Mouse (Mus musculus) neural tube, embryonic 11.5 days (tissue): Measurements from ENCODE around the gene Fv1. TPM values are rescaled to one million over a fixed set of nuclear protein-coding genes. Genes with fewer than 3 reads are reported as not detected.

Experiments
- ATAC-seq: fragments of 200-750 bp; cut with Nextera tagmentation; 2 replicates; pipeline ENCODE4 v1.8.0; 2017; ENCODE audit warnings: moderate number of reproducible peaks, mild to moderate bottlenecking, moderate TSS enrichment, moderate library complexity; ENCODE audit not compliant: insufficient read depth, low FRiP score, low TSS enrichment
- DNase-seq: peaks from one replicate; pipeline ENCODE4 v3.0.0-alpha.2; 2015; ENCODE audit warnings: low spot score
- H3K27ac ChIP-seq: fragments of 300-500 bp; sonication (generic); 2 replicates; pipeline ENCODE4 v1.5.1; 2014; ENCODE audit warnings: low read depth, mild to moderate bottlenecking, low read length
- H3K27me3 ChIP-seq: fragments of 300-500 bp; sonication (generic); 2 replicates; pipeline ENCODE4 v1.6.1; 2014; ENCODE audit warnings: mild to moderate bottlenecking, low read length, mixed read lengths; ENCODE audit not compliant: control insufficient read depth, insufficient read depth
- H3K36me3 ChIP-seq: fragments of 300-500 bp; sonication (generic); 2 replicates; pipeline ENCODE4 v1.6.1; 2014; ENCODE audit warnings: mild to moderate bottlenecking, low read length, moderate library complexity, mixed read lengths; ENCODE audit not compliant: control insufficient read depth, insufficient read depth
- H3K4me1 ChIP-seq: fragments of 300-500 bp; sonication (generic); 2 replicates; pipeline ENCODE4 v1.6.1; 2014; ENCODE audit warnings: low read length, mixed read lengths; ENCODE audit not compliant: control insufficient read depth, insufficient read depth
- H3K4me2 ChIP-seq: fragments of 300-500 bp; sonication (generic); 2 replicates; pipeline ENCODE4 v1.6.1; 2014; ENCODE audit warnings: low read depth, mild to moderate bottlenecking, moderate library complexity
- H3K4me3 ChIP-seq: fragments of 300-500 bp; sonication (generic); 2 replicates; pipeline ENCODE4 v1.5.1; 2014; ENCODE audit warnings: low read depth, low read length
- H3K9ac ChIP-seq: fragments of 300-500 bp; sonication (generic); 2 replicates; pipeline ENCODE4 v1.6.1; 2014; ENCODE audit warnings: mild to moderate bottlenecking, low read length
- H3K9me3 ChIP-seq: fragments of 300-500 bp; sonication (generic); 2 replicates; pipeline ENCODE4 v1.6.1; 2016; ENCODE audit warnings: low read length; ENCODE audit not compliant: control insufficient read depth
- WGBS: fragments of 180-500 bp; shearing (Covaris S2); extraction: QIAGEN DNeasy Blood & Tissue Kit; methylation state at CpG from one replicate; pipeline ENCODE4 v1.1.7; 2014; 5-methylcytosine and 5-hydroxymethylcytosine counted together
- polyA plus RNA-seq: library from polyadenylated mRNA; unstranded; fragments of >200 nt; fragmentation: Nextera tagmentation; extraction: Ambion mirVana; gene quantifications from 2 replicates; pipeline ENCODE4 v1.2.1, GENCODE M21; 2014

The Fv1 gene
- polyA plus RNA-seq, 1 experiment from 2014 or later, result 15.4 TPM

DNA sequence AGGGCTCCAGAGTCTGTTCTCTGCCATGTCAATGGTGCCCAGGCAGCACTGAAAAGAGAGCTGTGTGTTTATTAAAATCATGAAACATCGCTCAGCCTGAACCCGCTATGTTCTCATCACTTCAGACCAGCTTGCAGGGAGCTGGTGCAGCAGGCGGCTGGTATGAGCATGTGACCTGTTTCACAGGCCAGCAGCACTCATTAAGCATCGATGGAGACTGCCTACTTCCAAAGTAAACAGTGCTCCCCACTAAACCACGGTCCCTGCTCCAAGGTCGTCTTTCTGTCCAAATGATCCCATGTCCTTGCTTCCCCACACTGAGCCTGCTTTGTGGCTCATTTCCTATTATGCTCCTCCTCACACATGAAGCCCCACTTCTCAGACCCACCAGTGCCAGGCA lies 21.6 kb downstream of the Fv1 start:
- Histone ChIP-seq H3K4me1 (no peaks in the 10 kb centered on the region), H3K9ac (no peak overlapping the region), H3K4me2 (no peak overlapping the region), H3K27ac (no peak overlapping the region), H3K4me3 (no peak overlapping the region), H3K36me3 (peaks cover 23% of the 10 kb centered on the region), H3K27me3 (no peaks in the 10 kb centered on the region), H3K9me3 (no peaks in the 10 kb centered on the region)
- WGBS, result 95% methylated on average over 6 of the region's 6 CpGs
- no peak for ATAC-seq
- DNase-seq, result no peak

DNA sequence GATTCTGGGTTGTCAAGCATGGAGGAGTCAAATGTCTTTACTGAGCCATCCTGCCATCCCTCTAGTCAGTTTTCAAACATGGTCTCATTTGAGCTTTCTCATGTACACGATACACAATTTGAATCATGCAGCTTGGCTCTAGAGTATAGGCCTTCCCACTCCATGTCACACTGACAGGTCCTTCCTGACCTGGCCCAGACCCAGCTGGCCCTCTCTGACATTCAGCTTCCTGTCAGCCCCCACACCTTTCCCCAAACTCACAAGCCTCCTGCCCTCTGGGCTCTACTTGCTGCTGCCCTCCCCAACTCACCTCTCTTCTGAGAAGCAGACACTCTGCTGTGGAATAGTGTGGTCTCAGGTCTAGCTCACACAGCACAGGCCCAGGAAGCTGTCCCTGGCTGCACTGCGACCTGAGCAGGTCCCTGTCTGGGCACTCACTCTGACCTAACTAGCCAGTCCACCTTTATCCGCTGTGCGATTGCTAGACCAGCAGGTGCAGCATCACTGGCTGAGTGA lies 27.1 kb downstream of the Fv1 start:
- Histone ChIP-seq H3K27ac (no peak overlapping the region), H3K4me1 (no peaks in the 10 kb centered on the region), H3K9me3 (no peaks in the 10 kb centered on the region), H3K4me3 (no peak overlapping the region), H3K36me3 (peaks cover 20% of the 10 kb centered on the region), H3K27me3 (no peaks in the 10 kb centered on the region), H3K4me2 (no peak overlapping the region), H3K9ac (no peak overlapping the region)
- no peak for DNase-seq
- WGBS, result 93% methylated on average over 4 of the region's 4 CpGs
- no peak for ATAC-seq

- WGBS, result 67% methylated on average over 1 of the region's 1 CpGs
- H3K4me2 ChIP-seq, result no peak overlapping the region
- no peak overlapping the region for H3K27ac ChIP-seq
- H3K9ac ChIP-seq, result no peak overlapping the region
- H3K4me1 ChIP-seq, result no peaks in the 10 kb centered on the region
- DNase-seq (no peak), ATAC-seq (no peak)
- H3K4me3 ChIP-seq, result no peak overlapping the region
- peaks cover 20% of the 10 kb centered on the region for H3K36me3 ChIP-seq
- H3K9me3 ChIP-seq, result no peaks in the 10 kb centered on the region
- H3K27me3 ChIP-seq, result no peaks in the 10 kb centered on the region
These were observed 27.6 kb downstream of the Fv1 start for GRCm38 (mm10) chr4:147896411-147896810.

DNA sequence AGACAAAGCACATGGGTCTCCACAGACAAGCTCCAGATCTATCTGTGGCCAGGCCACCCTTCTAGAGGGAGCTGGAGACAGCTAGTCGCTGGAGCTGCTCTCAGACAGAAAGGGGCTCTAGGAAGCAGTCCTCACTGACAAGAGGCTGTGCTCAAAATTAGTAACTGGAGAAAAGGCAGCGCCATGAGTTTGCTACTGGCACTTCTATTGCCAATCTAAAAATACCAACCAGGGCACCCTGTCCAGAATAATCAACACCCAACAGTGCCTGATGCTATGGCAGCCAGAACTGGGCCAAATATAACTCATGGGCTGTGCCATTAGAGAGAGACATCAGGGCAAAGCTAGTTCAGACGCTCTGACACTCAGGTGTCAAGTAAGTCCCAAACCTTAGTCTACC lies 28.6 kb downstream of the Fv1 start:
- no peak overlapping the region for H3K9ac ChIP-seq
- no peak overlapping the region for H3K4me2 ChIP-seq
- WGBS, result 90% methylated on average over 3 of the region's 3 CpGs
- ATAC-seq (no peak), DNase-seq (no peak)
- H3K4me1 ChIP-seq, result no peaks in the 10 kb centered on the region
- peaks cover 20% of the 10 kb centered on the region for H3K36me3 ChIP-seq
- H3K27ac ChIP-seq, result no peak overlapping the region
- H3K27me3 ChIP-seq, result no peaks in the 10 kb centered on the region
- no peaks in the 10 kb centered on the region for H3K9me3 ChIP-seq
- no peak overlapping the region for H3K4me3 ChIP-seq

GRCm38 (mm10) chr4:147900452-147900851 lies 31.7 kb downstream of the Fv1 start:
- WGBS, result 91% methylated on average over 7 of the region's 7 CpGs
- Histone ChIP-seq H3K4me3 (no peak overlapping the region), H3K27ac (no peak overlapping the region), H3K27me3 (no peaks in the 10 kb centered on the region), H3K9me3 (no peaks in the 10 kb centered on the region), H3K36me3 (peaks cover 17% of the 10 kb centered on the region), H3K4me2 (no peak overlapping the region), H3K9ac (no peak overlapping the region), H3K4me1 (peaks cover 6% of the 10 kb centered on the region)
- DNase-seq, result no peak
- no peak for ATAC-seq

- Histone ChIP-seq H3K9ac (no peak overlapping the region), H3K4me2 (no peak overlapping the region), H3K9me3 (no peaks in the 10 kb centered on the region), H3K27ac (no peak overlapping the region), H3K36me3 (peaks cover 8% of the 10 kb centered on the region), H3K4me3 (no peak overlapping the region), H3K27me3 (no peaks in the 10 kb centered on the region), H3K4me1 (peaks cover 6% of the 10 kb centered on the region)
- 92% methylated on average over 12 of the region's 12 CpGs for WGBS
- no peak for ATAC-seq
- DNase-seq, result no peak
These were observed 34.2 kb downstream of the Fv1 start for GRCm38 (mm10) chr4:147902906-147903500.

- no peak overlapping the region for H3K27ac ChIP-seq
- no peaks in the 10 kb centered on the region for H3K27me3 ChIP-seq
- peak overlapping the region; percentile 72 for H3K9ac ChIP-seq
- DNase-seq, result no peak
- no peak for ATAC-seq
- peak overlapping the region; percentile 55 for H3K4me2 ChIP-seq
- no peaks in the 10 kb centered on the region for H3K9me3 ChIP-seq
- H3K36me3 ChIP-seq, result peaks cover 6% of the 10 kb centered on the region
- peaks cover 6% of the 10 kb centered on the region for H3K4me1 ChIP-seq
- WGBS, result 92% methylated on average over 3 of the region's 3 CpGs
- peak overlapping the region; percentile 69 for H3K4me3 ChIP-seq
These were observed 34.8 kb downstream of the Fv1 start for GRCm38 (mm10) chr4:147903601-147904000.

DNA sequence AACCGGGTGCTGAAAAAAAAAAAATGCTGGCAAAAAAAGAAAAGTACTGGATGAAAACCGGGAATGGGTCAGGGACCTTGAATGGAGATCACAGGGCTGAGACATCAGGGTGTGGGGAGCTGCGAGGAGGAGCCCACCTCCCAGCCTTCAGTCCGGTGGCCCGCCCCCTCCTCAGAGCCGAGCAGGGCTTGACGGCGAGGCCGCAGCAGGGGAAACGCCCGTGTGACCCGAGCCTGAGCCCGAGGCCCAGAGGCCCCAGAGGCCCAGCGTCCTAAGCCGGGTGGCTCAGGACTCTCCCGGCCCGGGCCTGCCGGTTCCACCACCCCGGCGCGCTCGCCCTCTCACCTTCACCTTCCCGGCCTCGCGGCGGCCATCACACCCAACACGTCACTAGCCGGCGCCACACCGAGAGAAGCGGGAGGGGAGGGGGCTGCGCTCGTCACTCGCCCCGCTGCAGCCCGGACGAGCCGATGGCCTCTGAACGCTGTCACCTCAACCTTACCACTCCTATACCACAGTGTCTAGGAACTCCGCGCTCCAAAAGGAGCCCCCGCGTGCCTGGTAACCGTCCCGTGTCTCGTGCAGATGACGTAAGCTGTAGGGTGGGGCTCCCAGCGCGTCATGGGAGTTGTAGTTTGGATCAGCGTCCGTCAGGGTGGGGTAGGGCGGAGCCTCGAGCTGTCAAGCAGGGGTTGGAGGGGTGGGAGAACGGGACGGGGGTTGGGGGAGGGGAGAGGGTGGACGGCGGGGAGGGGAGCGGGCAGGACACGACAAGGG lies 35.7 kb downstream of the Fv1 start, which contains the start of gene Mfn2:
Gene Mfn2, minus strand, starts transcription at position 392 of the 777 bp plus-strand sequence.
- DNase-seq, result peak; percentile 91
- H3K27ac ChIP-seq, result peak within 1 kb of the TSS; percentile 57; the same call in 1 of the 2 replicates
- H3K4me2 ChIP-seq, result peak within 1 kb of the TSS; percentile 55
- no peaks in the 10 kb centered on the region for H3K9me3 ChIP-seq
- no peaks in the 10 kb centered on the region for H3K27me3 ChIP-seq
- peaks cover 6% of the 10 kb centered on the region for H3K4me1 ChIP-seq
- peak within 1 kb of the TSS; percentile 72 for H3K9ac ChIP-seq
- WGBS, result under 1% methylated on average over 58 of the region's 59 CpGs
- H3K36me3 ChIP-seq, result peaks cover 5% of the 10 kb centered on the region; the same call in 1 of the 2 replicates
- H3K4me3 ChIP-seq, result peak within 1 kb of the TSS; percentile 69
- ATAC-seq, result peak; percentile 96
